Mouse (Mus musculus) limb, embryonic 15.5 days (tissue): Measurements from ENCODE around the gene Car1. TPM values are rescaled to one million over a fixed set of nuclear protein-coding genes. Genes with fewer than 3 reads are reported as not detected.
"Not testable (repeated sequence)": the region's sequence is repeated elsewhere in the genome, so short reads cannot be mapped to it uniquely, and the experiment has no call there.

Experiments
- ATAC-seq: fragments of 200-750 bp; cut with Nextera tagmentation; 2 replicates; pipeline ENCODE4 v1.8.0; 2017; ENCODE audit warnings: low read depth, moderate TSS enrichment; ENCODE audit not compliant: insufficient number of reproducible peaks, low FRiP score, low TSS enrichment
- H3K27ac ChIP-seq: fragments of 300-500 bp; sonication (generic); 2 replicates; pipeline ENCODE4 v1.5.1; 2015; ENCODE audit warnings: moderate library complexity, mild to moderate bottlenecking, inconsistent platforms
- H3K27me3 ChIP-seq: fragments of 300-500 bp; sonication (generic); 2 replicates; pipeline ENCODE4 v1.6.1; 2015; ENCODE audit warnings: inconsistent platforms
- H3K36me3 ChIP-seq: fragments of 300-500 bp; sonication (generic); 2 replicates; pipeline ENCODE4 v1.6.1; 2015; ENCODE audit warnings: inconsistent platforms
- H3K4me1 ChIP-seq: fragments of 300-500 bp; sonication (generic); 2 replicates; pipeline ENCODE4 v1.6.1; 2015; ENCODE audit warnings: inconsistent platforms
- H3K4me2 ChIP-seq: fragments of 300-500 bp; sonication (generic); 2 replicates; pipeline ENCODE4 v1.6.1; 2015; ENCODE audit warnings: mild to moderate bottlenecking, inconsistent platforms
- H3K4me3 ChIP-seq: fragments of 300-500 bp; sonication (generic); 2 replicates; pipeline ENCODE4 v1.5.1; 2015; ENCODE audit warnings: mild to moderate bottlenecking, inconsistent platforms
- H3K9ac ChIP-seq: fragments of 300-500 bp; sonication (generic); 2 replicates; pipeline ENCODE4 v1.6.1; 2015; ENCODE audit warnings: inconsistent platforms
- H3K9me3 ChIP-seq: fragments of 300-500 bp; sonication (generic); 2 replicates; pipeline ENCODE4 v1.6.1; 2016; ENCODE audit warnings: inconsistent platforms
- WGBS: fragments of 180-500 bp; shearing (Covaris S2); methylation state at CpG from one replicate; pipeline ENCODE4 v1.1.7; 2015; 5-methylcytosine and 5-hydroxymethylcytosine counted together
- polyA plus RNA-seq: library from polyadenylated mRNA; unstranded; fragments of >200 nt; fragmentation: Nextera tagmentation; extraction: Ambion mirVana; gene quantifications from 2 replicates; pipeline ENCODE4 v1.2.1, GENCODE M21; 2015

Car1 gene
- polyA plus RNA-seq, 1 experiment from 2014 or later = 0.24 TPM

- not testable (repeated sequence) for H3K27ac ChIP-seq, H3K4me1 ChIP-seq, H3K36me3 ChIP-seq, H3K9me3 ChIP-seq, ATAC-seq, H3K4me3 ChIP-seq, H3K27me3 ChIP-seq, H3K9ac ChIP-seq, H3K4me2 ChIP-seq
- 61% methylated on average over 3 of the region's 3 CpGs for WGBS
These were observed 31.5 kb downstream of the Car1 start for GRCm38 (mm10) chr3:14776497-14777162.

GRCm38 (mm10) chr3:14774539-14774938, 33.6 kb downstream of the Car1 start:
- not testable (repeated sequence) for H3K9me3 ChIP-seq, H3K4me1 ChIP-seq, H3K4me2 ChIP-seq, H3K9ac ChIP-seq, H3K36me3 ChIP-seq, H3K27me3 ChIP-seq, H3K27ac ChIP-seq, ATAC-seq, H3K4me3 ChIP-seq
- WGBS = 85% methylated on average over 1 of the region's 1 CpGs

- not testable (repeated sequence) for H3K4me3 ChIP-seq, H3K27me3 ChIP-seq, H3K9me3 ChIP-seq, H3K36me3 ChIP-seq, ATAC-seq, H3K4me1 ChIP-seq, H3K9ac ChIP-seq, H3K4me2 ChIP-seq, H3K27ac ChIP-seq
- 86% methylated on average over 1 of the region's 1 CpGs for WGBS
These were observed 35.7 kb downstream of the Car1 start for GRCm38 (mm10) chr3:14772473-14772872.

GRCm38 (mm10) chr3:14764755-14765566, 43.2 kb downstream of the Car1 start:
- no peak overlapping the region for H3K27ac ChIP-seq
- no peak for ATAC-seq
- 62% methylated on average over 2 of the region's 2 CpGs for WGBS

GRCm38 (mm10) chr3:14755716-14756115, 52.5 kb downstream of the Car1 start:
- no peak overlapping the region for H3K4me3 ChIP-seq
- H3K4me1 ChIP-seq = no peaks in the 10 kb centered on the region
- no peak overlapping the region for H3K9ac ChIP-seq
- WGBS = 91% methylated on average over 1 of the region's 1 CpGs
- no peak for ATAC-seq
- no peaks in the 10 kb centered on the region for H3K9me3 ChIP-seq
- H3K4me2 ChIP-seq = no peak overlapping the region
- H3K27me3 ChIP-seq = no peaks in the 10 kb centered on the region
- no peak overlapping the region for H3K27ac ChIP-seq
- no peaks in the 10 kb centered on the region for H3K36me3 ChIP-seq

More at GRCm38 (mm10) chr3:14764755-14765566, 43.2 kb downstream of the Car1 start:
- no peak overlapping the region for H3K4me3 ChIP-seq
- no peaks in the 10 kb centered on the region for H3K36me3 ChIP-seq
- H3K4me1 ChIP-seq = no peaks in the 10 kb centered on the region
- H3K9me3 ChIP-seq = no peaks in the 10 kb centered on the region
- H3K4me2 ChIP-seq = no peak overlapping the region
- no peak overlapping the region for H3K9ac ChIP-seq
- H3K27me3 ChIP-seq = no peaks in the 10 kb centered on the region

- Histone ChIP-seq H3K27ac (no peak overlapping the region), H3K4me2 (no peak overlapping the region), H3K4me1 (no peaks in the 10 kb centered on the region), H3K27me3 (no peaks in the 10 kb centered on the region), H3K9ac (no peak overlapping the region), H3K9me3 (no peaks in the 10 kb centered on the region), H3K36me3 (no peaks in the 10 kb centered on the region), H3K4me3 (no peak overlapping the region)
- 81% methylated on average over 3 of the region's 3 CpGs for WGBS
- ATAC-seq = no peak
These were observed 62.1 kb downstream of the Car1 start for GRCm38 (mm10) chr3:14746041-14746440.

GRCm38 (mm10) chr3:14738261-14738660, 69.9 kb downstream of the Car1 start:
- ATAC-seq = no peak
- no peaks in the 10 kb centered on the region for H3K4me1 ChIP-seq
- WGBS = 75% methylated on average over 2 of the region's 2 CpGs

GRCm38 (mm10) chr3:14727496-14727895, 80.7 kb downstream of the Car1 start:
- not testable (repeated sequence) for ATAC-seq, H3K4me1 ChIP-seq, H3K9me3 ChIP-seq, H3K27ac ChIP-seq, H3K9ac ChIP-seq, H3K4me2 ChIP-seq, H3K36me3 ChIP-seq, H3K27me3 ChIP-seq, H3K4me3 ChIP-seq
- 82% methylated on average over 1 of the region's 1 CpGs for WGBS

More at GRCm38 (mm10) chr3:14738261-14738660, 69.9 kb downstream of the Car1 start:
- Histone ChIP-seq H3K9me3 (no peaks in the 10 kb centered on the region), H3K27ac (no peak overlapping the region), H3K27me3 (no peaks in the 10 kb centered on the region), H3K4me2 (no peak overlapping the region), H3K36me3 (no peaks in the 10 kb centered on the region), H3K4me3 (no peak overlapping the region), H3K9ac (no peak overlapping the region)

GRCm38 (mm10) chr3:14725462-14725861, 82.7 kb downstream of the Car1 start:
- H3K4me3 ChIP-seq, H3K4me1 ChIP-seq, H3K27ac ChIP-seq, H3K9ac ChIP-seq, ATAC-seq, H3K9me3 ChIP-seq, H3K27me3 ChIP-seq, H3K4me2 ChIP-seq, H3K36me3 ChIP-seq: not testable (repeated sequence)

Other genes with a start within 250 kb of the Car1 start
- 360 and 434 TPM in 2 replicates for gene 1810022K09Rik, start 197.1 kb downstream of the Car1 start, polyA plus RNA-seq
- gene Car13, start 166.6 kb downstream of the Car1 start, polyA plus RNA-seq = 8.4 and 9.7 TPM in 2 replicates
- 38.7 and 232 TPM in 2 replicates for gene Car3, start 55.1 kb upstream of the Car1 start, polyA plus RNA-seq
- gene Car2, start 77.9 kb upstream of the Car1 start, polyA plus RNA-seq = 16.4 and 25.7 TPM in 2 replicates